Mouse (Mus musculus): ENCODE measurements at regions not wholly inside any gene's neighbourhood (a gene's known extent, or its start where the extent isn't known, plus 50 kb on each side); places are given as distances from the start of the nearest gene placed in this dataset.

DNA sequence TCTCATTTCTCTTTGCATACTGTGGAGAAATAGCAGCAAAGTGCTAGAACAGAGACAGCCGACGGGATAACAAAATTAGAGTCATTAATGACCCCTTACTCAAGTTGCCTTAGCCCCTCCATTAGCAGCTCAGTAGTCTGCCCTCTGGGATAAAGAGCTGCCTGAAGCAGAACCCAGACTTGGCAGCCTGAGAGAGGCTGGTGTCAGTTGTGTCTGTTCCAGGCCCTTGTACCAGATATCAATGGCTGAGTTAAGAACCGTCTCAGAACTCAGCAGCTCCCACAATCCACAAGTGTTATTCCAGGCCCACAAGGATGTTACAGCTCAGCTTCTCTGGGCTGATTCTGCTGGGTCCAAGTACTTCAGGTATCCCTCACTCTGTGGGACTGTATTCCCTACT, 109.6 kb upstream of the Topaz1 start:
- TF ChIP-seq CTCF (IDR thresholded peaks at IDR 0.05; ENCODE audit: extremely low read depth, insufficient read length, insufficient replicate concordance, low read depth, low read length), result no peak
- TF ChIP-seq POLR2A (IDR thresholded peaks at IDR 0.05; ENCODE audit: low read depth, low read length), result no peak

All from small intestine, adult 2 months (tissue).